In the genomic region with DNA sequence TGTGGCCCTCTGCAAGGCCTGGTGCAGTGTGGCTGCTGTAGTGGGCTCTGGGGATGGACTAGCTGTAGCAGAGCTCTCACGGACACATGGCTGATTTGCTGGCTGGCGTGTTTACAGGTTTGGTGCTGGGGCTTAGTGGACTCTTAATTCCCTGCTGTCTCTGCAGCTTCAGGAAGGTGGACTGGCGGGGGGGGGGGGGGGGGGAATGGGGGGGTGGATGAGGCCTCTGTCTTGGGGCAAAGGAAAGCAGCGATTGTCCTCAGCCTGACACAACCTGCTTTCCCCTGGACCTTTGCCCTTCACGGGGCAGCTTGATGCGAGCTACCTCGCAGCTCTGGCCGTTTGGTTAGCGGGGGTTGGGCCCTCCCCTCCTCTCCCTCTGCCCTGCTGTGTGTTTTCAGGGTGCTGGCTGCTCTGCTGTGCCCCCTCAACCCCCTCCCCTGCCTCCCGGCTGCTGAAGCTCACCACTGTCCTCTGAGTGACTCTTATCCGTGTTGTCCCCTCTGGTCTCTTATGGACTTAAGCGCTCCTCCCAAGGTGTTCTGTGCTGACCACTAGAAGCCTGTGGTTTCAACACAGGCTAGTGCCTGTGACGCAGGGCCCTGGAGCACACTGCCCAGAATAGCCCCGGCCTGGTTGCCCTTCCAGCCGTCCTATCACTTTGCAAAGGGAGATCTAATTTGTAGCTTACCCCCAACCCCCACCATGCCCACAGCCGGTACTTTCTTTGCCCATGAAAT, we compare ENCODE assay signal across 9 mouse cellular contexts. TPM values are rescaled to one million over a fixed set of nuclear protein-coding genes. Genes with fewer than 3 reads are reported as not detected.
DNase-seq lines count a peak whose midpoint lies in the region; ATAC-seq and TF ChIP-seq lines count a peak whose summit lies in the region.
"Had no signal": no experiment of that assay in that cellular context is flagged by ENCODE, and none has a peak within 500 bp of the region (broad histone marks: within the 10 kb centered on the region; RNA-seq: fewer than 3 reads in every experiment).

No protein-coding gene starts in this region.

- peaks cover 13% of the 10 kb centered on the region; the same call in 1 of the 2 replicates for H3K4me1 ChIP-seq in heart, embryonic 11.5 days (ENCODE audit: control insufficient read depth, insufficient read depth, low read length)
- peaks cover 18% of the 10 kb centered on the region for H3K4me1 ChIP-seq in limb, embryonic 12.5 days (replicated peaks)

- ATAC-seq in heart, embryonic 11.5 days (replicated peaks; ENCODE audit: insufficient number of reproducible peaks, low FRiP score, low TSS enrichment), result 0 out of 2 replicates have a peak, but pooled peaks have one; percentile 41
- no peak for ATAC-seq in limb, embryonic 12.5 days (ENCODE audit: insufficient number of reproducible peaks, insufficient read depth, low FRiP score, low TSS enrichment, low read depth)

- no peak overlapping the region for H3K4me2 ChIP-seq in heart, embryonic 11.5 days
- no peak overlapping the region for H3K4me2 ChIP-seq in limb, embryonic 12.5 days

- no peak for TF ChIP-seq CTCF in left cerebral cortex, adult 2 months (IDR thresholded peaks at IDR 0.05)

- peak overlapping the region; percentile 48; the same call in 1 of the 2 replicates for H3K9ac ChIP-seq in heart, embryonic 11.5 days (ENCODE audit: low read depth, low read length)
- no peak overlapping the region for H3K9ac ChIP-seq in limb, embryonic 12.5 days (replicated peaks)

- peaks cover 5% of the 10 kb centered on the region; the same call in 1 of the 2 replicates for H3K36me3 ChIP-seq in heart, embryonic 11.5 days (ENCODE audit: control insufficient read depth, insufficient read depth, low read length)
- peaks cover 31% of the 10 kb centered on the region for H3K36me3 ChIP-seq in limb, embryonic 12.5 days

- intact Hi-C loops in left cerebral cortex, adult 2 months (cut with DNase I), result no loop called here

- WGBS in heart, embryonic 11.5 days (ENCODE audit: insufficient replicate concordance), result 40% methylated on average over 12 of the region's 16 CpGs
- 63% methylated on average over 9 of the region's 16 CpGs for WGBS in limb, embryonic 12.5 days

- H3K9me3 ChIP-seq in heart, embryonic 11.5 days (replicated peaks; ENCODE audit: control insufficient read depth, low read length), result no peaks in the 10 kb centered on the region
- H3K9me3 ChIP-seq in limb, embryonic 12.5 days, result no peaks in the 10 kb centered on the region

- peak; percentile 74 for DNase-seq in retina, adult 2 months (ENCODE audit: low read depth, low spot score)
- DNase-seq in retina, embryonic 14.5 days (ENCODE audit: low spot score), result no peak
- DNase-seq in ovary, adult 18-20 months (ENCODE audit: low spot score), result no peak
- DNase-seq in embryo, embryonic 11 days, result no peak
- DNase-seq in left cerebral cortex, adult 2 months (ENCODE audit: extremely low spot score in 1 of 2, low spot score in 2 of 2), result no peak
- DNase-seq: thymus, postnatal 36 days had no signal

- no peak overlapping the region for H3K4me3 ChIP-seq in heart, embryonic 11.5 days (ENCODE audit: low read depth, low read length)
- H3K4me3 ChIP-seq in limb, embryonic 12.5 days (replicated peaks), result no peak overlapping the region
- H3K4me3 ChIP-seq in left cerebral cortex, adult 2 months, result no peak overlapping the region

- peak overlapping the region; percentile 48 for H3K27ac ChIP-seq in heart, embryonic 11.5 days (ENCODE audit: low read depth, low read length)
- peak overlapping the region; percentile 45; the same call in 1 of the 2 replicates for H3K27ac ChIP-seq in limb, embryonic 12.5 days
- no peak overlapping the region for H3K27ac ChIP-seq in left cerebral cortex, adult 2 months

- no peaks in the 10 kb centered on the region for H3K27me3 ChIP-seq in heart, embryonic 11.5 days (ENCODE audit: control insufficient read depth, insufficient read depth, low read length)
- H3K27me3 ChIP-seq in limb, embryonic 12.5 days, result no peaks in the 10 kb centered on the region

RNA-seq across cellular contexts. Expression of gene Tmem63b, which starts 14.0 kb away (rescaled TPM):
- 27.6 and 29.8 TPM in 2 replicates for polyA plus RNA-seq in heart, embryonic 11.5 days (2014; fragmentation: Nextera tagmentation; extraction: Ambion mirVana)
- polyA plus RNA-seq in limb, embryonic 12.5 days (2016; fragmentation: Nextera tagmentation; extraction: Ambion mirVana), result 34.1 and 35.8 TPM in 2 replicates
- 100 to 1,000 TPM; 176 to 184 TPM for total RNA-seq in left cerebral cortex, adult 2 months (2021)

RNA-seq across cellular contexts. Expression of gene Mrpl14, which starts 14.5 kb away (rescaled TPM):
- polyA plus RNA-seq in heart, embryonic 11.5 days (2014; fragmentation: Nextera tagmentation; extraction: Ambion mirVana), result 131 and 135 TPM in 2 replicates
- 143 and 153 TPM in 2 replicates for polyA plus RNA-seq in limb, embryonic 12.5 days (2016; fragmentation: Nextera tagmentation; extraction: Ambion mirVana)
- total RNA-seq in left cerebral cortex, adult 2 months (2021), result 10 to 100 TPM; 42.4 to 44.1 TPM

RNA-seq across cellular contexts. Expression of gene 1600014C23Rik, which starts 33.0 kb away (rescaled TPM):
- polyA plus RNA-seq in heart, embryonic 11.5 days (2014; fragmentation: Nextera tagmentation; extraction: Ambion mirVana), result 0.48 and 0.80 TPM in 2 replicates
- polyA plus RNA-seq in limb, embryonic 12.5 days (2016; fragmentation: Nextera tagmentation; extraction: Ambion mirVana), result not detected in 2 replicates
- total RNA-seq in left cerebral cortex, adult 2 months (2021), result not detected

RNA-seq across cellular contexts. Expression of gene Capn11, which starts 41.5 kb away (rescaled TPM):
- polyA plus RNA-seq in heart, embryonic 11.5 days (2014; fragmentation: Nextera tagmentation; extraction: Ambion mirVana), result 0.32 and 0.52 TPM in 2 replicates
- polyA plus RNA-seq in limb, embryonic 12.5 days (2016; fragmentation: Nextera tagmentation; extraction: Ambion mirVana), result 0.65 and 0.83 TPM in 2 replicates
- total RNA-seq in left cerebral cortex, adult 2 months (2021), result 1 to 10 TPM in 1 of 2 experiments, under 1 TPM in 1; 0.25 to 1.5 TPM
- total RNA-seq: MEL had no signal
